Mouse (Mus musculus): Measurements from ENCODE around the gene Sh3pxd2a. TPM values are rescaled to one million over a fixed set of nuclear protein-coding genes. Genes with fewer than 3 reads are reported as not detected.

The Sh3pxd2a gene
- polyA plus RNA-seq, 1 experiment from 2014 or later: 8.8 TPM

DNA sequence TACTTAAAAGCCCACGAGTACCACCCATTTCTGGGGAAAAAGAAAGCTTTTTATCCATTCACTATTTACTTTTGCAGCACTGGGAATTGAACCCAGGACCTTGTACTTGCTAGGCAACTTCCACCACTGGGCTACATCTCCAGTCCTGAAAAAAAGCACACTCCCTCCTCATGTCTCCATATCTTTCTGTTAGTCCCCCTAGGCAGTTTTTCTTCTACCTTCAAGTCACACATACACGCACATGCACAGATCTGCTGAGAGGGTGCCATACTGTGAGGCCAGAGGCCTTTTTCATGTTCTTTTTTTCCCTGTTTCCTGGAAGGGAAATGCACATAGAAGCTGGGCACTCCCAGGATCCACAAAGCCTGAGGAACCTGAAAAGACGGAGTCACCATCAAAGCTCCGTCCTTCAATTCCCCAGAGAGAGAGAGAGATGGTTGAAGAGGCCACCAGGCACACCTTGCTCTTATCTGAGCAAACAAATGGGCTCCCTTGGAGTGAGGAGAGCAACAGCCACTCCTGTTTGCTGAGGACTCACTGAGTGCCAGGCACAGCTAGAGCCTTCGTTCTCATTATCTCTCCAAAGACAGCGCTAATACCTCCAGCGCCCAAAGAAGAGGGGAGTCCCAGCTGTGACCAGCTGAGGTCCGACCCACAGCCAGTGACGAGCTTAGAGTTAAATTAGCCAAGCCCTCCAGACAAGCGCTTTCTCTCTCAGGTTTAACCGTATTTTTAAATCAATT lies 32.8 kb downstream of the Sh3pxd2a start:
- Histone ChIP-seq H3K4me2 (ENCODE audit: low read length) (no peak overlapping the region), H3K9ac (ENCODE audit: low read length) (no peak overlapping the region), H3K36me3 (ENCODE audit: control insufficient read depth, insufficient read depth, low read length) (no peaks in the 10 kb centered on the region), H3K4me1 (replicated peaks; ENCODE audit: control insufficient read depth, insufficient read depth, low read length) (peaks cover 28% of the 10 kb centered on the region), H3K4me3 (ENCODE audit: low read depth, low read length) (no peak overlapping the region), H3K27me3 (replicated peaks; ENCODE audit: control insufficient read depth, insufficient read depth, low read length) (no peaks in the 10 kb centered on the region), H3K9me3 (ENCODE audit: control insufficient read depth, low read length) (no peaks in the 10 kb centered on the region), H3K27ac (ENCODE audit: low read depth) (peak overlapping the region; percentile 18)
- DNase-seq (ENCODE audit: low spot score) (no peak), ATAC-seq (replicated peaks; ENCODE audit: low FRiP score, low TSS enrichment, low read depth) (peak; percentile 77)
- 62% methylated on average over 11 of the region's 11 CpGs for WGBS

DNA sequence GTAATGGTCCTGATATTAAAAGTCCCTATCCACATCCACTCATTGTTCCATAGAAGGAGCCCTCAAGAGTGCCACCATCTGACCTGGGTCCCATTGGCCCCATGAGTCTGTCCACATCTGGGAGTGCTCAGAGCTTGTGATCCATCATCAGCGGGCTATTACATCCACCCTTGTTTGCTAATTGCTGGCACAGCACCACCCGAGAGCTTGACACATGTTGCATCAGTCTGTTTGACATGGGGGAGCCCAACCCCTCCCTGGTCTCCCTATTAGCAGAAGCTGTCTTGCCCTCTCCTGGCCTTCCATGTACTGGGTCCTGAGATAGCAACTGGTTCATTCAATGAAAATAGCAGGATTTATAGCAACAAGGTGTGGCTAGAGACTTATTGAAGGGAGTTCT lies 34.0 kb downstream of the Sh3pxd2a start:
- H3K4me2 ChIP-seq (ENCODE audit: low read length): no peak overlapping the region
- no peaks in the 10 kb centered on the region for H3K27me3 ChIP-seq (replicated peaks; ENCODE audit: control insufficient read depth, insufficient read depth, low read length)
- no peak overlapping the region for H3K27ac ChIP-seq (ENCODE audit: low read depth)
- no peak overlapping the region for H3K9ac ChIP-seq (ENCODE audit: low read length)
- peaks cover 28% of the 10 kb centered on the region for H3K4me1 ChIP-seq (replicated peaks; ENCODE audit: control insufficient read depth, insufficient read depth, low read length)
- ATAC-seq (replicated peaks; ENCODE audit: low FRiP score, low TSS enrichment, low read depth) (no peak), DNase-seq (ENCODE audit: low spot score) (no peak)
- 89% methylated on average over 2 of the region's 2 CpGs for WGBS
- H3K36me3 ChIP-seq (ENCODE audit: control insufficient read depth, insufficient read depth, low read length): no peaks in the 10 kb centered on the region
- no peaks in the 10 kb centered on the region for H3K9me3 ChIP-seq (ENCODE audit: control insufficient read depth, low read length)
- H3K4me3 ChIP-seq (ENCODE audit: low read depth, low read length): no peak overlapping the region

DNA sequence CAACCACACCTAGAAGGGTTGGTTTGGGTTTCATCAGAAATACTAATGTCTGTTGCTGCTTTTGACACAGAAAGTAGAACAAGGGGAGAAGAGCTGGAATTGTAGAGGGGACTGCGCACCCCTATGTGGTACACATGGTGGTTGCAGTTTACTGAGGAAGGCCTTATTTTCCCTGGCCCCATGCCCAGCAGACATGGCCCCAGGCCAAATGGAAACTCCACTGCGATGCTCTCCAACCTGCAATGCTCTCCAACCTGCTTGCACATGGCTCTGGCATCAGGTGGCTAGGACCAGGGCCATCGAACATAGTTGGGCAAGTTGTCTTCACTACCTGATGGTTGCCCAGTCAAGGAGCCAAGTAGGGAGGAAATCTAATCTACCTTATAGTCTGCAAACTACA lies 35.0 kb downstream of the Sh3pxd2a start:
- Histone ChIP-seq H3K27ac (ENCODE audit: low read depth) (peak overlapping the region; percentile 47; the same call in 1 of the 2 replicates), H3K4me3 (ENCODE audit: low read depth, low read length) (no peak overlapping the region), H3K36me3 (ENCODE audit: control insufficient read depth, insufficient read depth, low read length) (no peaks in the 10 kb centered on the region), H3K9ac (ENCODE audit: low read length) (no peak overlapping the region), H3K4me1 (replicated peaks; ENCODE audit: control insufficient read depth, insufficient read depth, low read length) (peaks cover 28% of the 10 kb centered on the region), H3K27me3 (replicated peaks; ENCODE audit: control insufficient read depth, insufficient read depth, low read length) (no peaks in the 10 kb centered on the region), H3K4me2 (ENCODE audit: low read length) (no peak overlapping the region), H3K9me3 (ENCODE audit: control insufficient read depth, low read length) (no peaks in the 10 kb centered on the region)
- DNase-seq (ENCODE audit: low spot score): no peak
- ATAC-seq (replicated peaks; ENCODE audit: low FRiP score, low TSS enrichment, low read depth): no peak
- 69% methylated on average over 3 of the region's 3 CpGs for WGBS

DNA sequence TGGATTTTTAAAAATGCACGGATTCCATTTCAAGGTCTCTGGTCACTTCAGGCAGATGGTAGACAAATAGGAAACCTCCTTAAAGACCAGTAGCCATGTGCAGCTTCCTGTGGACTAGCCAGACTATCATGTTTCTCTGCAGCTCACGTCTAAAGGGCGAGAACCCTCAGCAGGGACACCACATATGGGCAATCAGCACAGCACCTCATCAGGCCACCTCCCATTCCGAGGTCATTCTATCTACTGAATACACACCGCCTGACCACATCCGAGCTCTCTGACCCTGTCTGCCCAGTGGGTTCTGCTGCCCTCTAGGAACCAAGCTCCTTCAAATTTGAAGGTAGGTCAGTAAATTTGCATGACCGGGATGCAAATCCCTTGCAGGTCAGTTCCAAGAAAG lies 35.4 kb downstream of the Sh3pxd2a start:
- ATAC-seq (replicated peaks; ENCODE audit: low FRiP score, low TSS enrichment, low read depth): no peak
- H3K4me2 ChIP-seq (ENCODE audit: low read length): no peak overlapping the region
- 33% methylated on average over 7 of the region's 7 CpGs for WGBS

DNA sequence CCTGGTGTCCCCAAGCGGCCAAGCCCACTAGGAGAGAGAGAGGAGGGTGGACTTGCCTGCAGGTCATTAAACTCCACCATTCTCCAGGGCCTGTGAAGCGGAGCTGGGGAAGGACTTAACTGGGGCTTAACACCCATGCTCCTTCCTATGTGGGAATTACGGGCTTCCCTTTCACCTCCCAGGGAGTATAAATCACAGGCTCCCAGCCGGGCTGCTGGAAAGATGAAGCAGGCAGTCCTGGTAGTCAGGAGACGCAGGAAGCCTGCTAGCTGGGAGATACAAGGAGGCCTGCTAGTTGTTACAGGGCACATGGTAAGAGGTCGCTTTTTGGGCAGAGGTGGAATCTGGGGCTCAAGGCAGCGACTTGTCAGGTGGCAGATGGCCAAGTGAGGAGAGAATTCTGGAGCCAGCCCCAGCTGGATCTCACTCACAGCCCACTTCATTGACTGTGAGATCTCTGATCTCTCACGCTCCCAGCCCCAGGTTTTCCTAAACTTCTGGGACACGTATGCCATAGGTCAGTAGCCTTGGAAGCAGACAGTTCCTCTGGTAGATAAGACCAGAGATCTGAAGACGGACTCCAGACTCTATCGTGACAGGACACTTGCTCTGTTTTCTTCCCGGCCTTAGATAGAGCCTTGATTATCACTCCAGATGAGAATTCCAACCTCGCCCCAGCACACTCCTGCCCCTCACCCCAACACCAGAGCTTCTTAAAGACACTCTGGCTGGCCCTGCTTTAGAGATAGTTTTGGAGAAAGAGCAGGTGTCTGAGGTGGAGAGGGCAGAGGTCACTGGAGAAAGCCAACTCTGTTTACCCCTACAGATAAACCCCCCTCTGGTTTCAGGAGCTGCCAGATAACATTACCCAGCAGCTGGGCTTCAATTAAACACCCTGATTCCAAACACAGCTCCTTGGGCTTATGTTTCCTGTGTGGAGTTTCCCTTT lies 36.1 kb downstream of the Sh3pxd2a start:
- H3K36me3 ChIP-seq (ENCODE audit: control insufficient read depth, insufficient read depth, low read length): no peaks in the 10 kb centered on the region; the same call in 1 of the 2 replicates
- H3K9me3 ChIP-seq (ENCODE audit: control insufficient read depth, low read length): no peaks in the 10 kb centered on the region
- 18% methylated on average over 13 of the region's 13 CpGs for WGBS
- DNase-seq (ENCODE audit: low spot score) (peak; percentile 75), ATAC-seq (replicated peaks; ENCODE audit: low FRiP score, low TSS enrichment, low read depth) (no peak)
- peak overlapping the region; percentile 47; the same call in 1 of the 2 replicates for H3K27ac ChIP-seq (ENCODE audit: low read depth)
- H3K27me3 ChIP-seq (replicated peaks; ENCODE audit: control insufficient read depth, insufficient read depth, low read length): no peaks in the 10 kb centered on the region
- H3K4me3 ChIP-seq (ENCODE audit: low read depth, low read length): no peak overlapping the region
- H3K9ac ChIP-seq (ENCODE audit: low read length): no peak overlapping the region
- peaks cover 34% of the 10 kb centered on the region for H3K4me1 ChIP-seq (replicated peaks; ENCODE audit: control insufficient read depth, insufficient read depth, low read length)
- no peak overlapping the region for H3K4me2 ChIP-seq (ENCODE audit: low read length)

More for the DNA sequence above, 35.4 kb downstream of the Sh3pxd2a start:
- DNase-seq (ENCODE audit: low spot score): no peak
- Histone ChIP-seq H3K36me3 (ENCODE audit: control insufficient read depth, insufficient read depth, low read length) (no peaks in the 10 kb centered on the region; the same call in 1 of the 2 replicates), H3K4me3 (ENCODE audit: low read depth, low read length) (no peak overlapping the region), H3K9ac (ENCODE audit: low read length) (no peak overlapping the region), H3K27ac (ENCODE audit: low read depth) (peak overlapping the region; percentile 47; the same call in 1 of the 2 replicates), H3K27me3 (replicated peaks; ENCODE audit: control insufficient read depth, insufficient read depth, low read length) (no peaks in the 10 kb centered on the region), H3K4me1 (replicated peaks; ENCODE audit: control insufficient read depth, insufficient read depth, low read length) (peaks cover 28% of the 10 kb centered on the region), H3K9me3 (ENCODE audit: control insufficient read depth, low read length) (no peaks in the 10 kb centered on the region)

DNA sequence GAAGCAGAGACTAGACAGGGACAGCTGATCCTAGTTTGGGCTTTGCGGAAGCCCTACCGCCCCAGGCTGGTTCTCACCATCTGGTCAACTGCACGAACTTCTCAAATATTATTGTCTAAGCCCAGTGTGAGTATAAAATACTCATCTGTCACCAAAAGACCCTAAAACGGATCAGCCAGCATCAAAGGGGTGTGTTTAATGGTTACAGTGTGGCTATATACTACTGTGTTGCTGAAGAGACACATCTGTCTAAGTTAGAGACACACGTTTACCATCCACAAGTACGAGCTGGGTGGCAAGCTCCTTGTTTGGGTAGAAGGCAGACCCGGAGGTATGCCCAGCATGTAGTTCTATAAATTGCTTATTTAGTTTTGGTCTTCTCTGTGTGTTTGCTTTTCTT lies 40.6 kb downstream of the Sh3pxd2a start:
- H3K4me1 ChIP-seq (replicated peaks; ENCODE audit: control insufficient read depth, insufficient read depth, low read length): peaks cover 40% of the 10 kb centered on the region
- H3K4me2 ChIP-seq (ENCODE audit: low read length): no peak overlapping the region
- H3K27ac ChIP-seq (ENCODE audit: low read depth): no peak overlapping the region
- no peak overlapping the region for H3K4me3 ChIP-seq (ENCODE audit: low read depth, low read length)
- no peaks in the 10 kb centered on the region for H3K27me3 ChIP-seq (replicated peaks; ENCODE audit: control insufficient read depth, insufficient read depth, low read length)
- WGBS: 62% methylated on average over 7 of the region's 7 CpGs
- H3K36me3 ChIP-seq (ENCODE audit: control insufficient read depth, insufficient read depth, low read length): no peaks in the 10 kb centered on the region; the same call in 1 of the 2 replicates
- ATAC-seq (replicated peaks; ENCODE audit: low FRiP score, low TSS enrichment, low read depth) (no peak), DNase-seq (ENCODE audit: low spot score) (no peak)
- H3K9me3 ChIP-seq (ENCODE audit: control insufficient read depth, low read length): no peaks in the 10 kb centered on the region
- H3K9ac ChIP-seq (ENCODE audit: low read length): no peak overlapping the region

DNA sequence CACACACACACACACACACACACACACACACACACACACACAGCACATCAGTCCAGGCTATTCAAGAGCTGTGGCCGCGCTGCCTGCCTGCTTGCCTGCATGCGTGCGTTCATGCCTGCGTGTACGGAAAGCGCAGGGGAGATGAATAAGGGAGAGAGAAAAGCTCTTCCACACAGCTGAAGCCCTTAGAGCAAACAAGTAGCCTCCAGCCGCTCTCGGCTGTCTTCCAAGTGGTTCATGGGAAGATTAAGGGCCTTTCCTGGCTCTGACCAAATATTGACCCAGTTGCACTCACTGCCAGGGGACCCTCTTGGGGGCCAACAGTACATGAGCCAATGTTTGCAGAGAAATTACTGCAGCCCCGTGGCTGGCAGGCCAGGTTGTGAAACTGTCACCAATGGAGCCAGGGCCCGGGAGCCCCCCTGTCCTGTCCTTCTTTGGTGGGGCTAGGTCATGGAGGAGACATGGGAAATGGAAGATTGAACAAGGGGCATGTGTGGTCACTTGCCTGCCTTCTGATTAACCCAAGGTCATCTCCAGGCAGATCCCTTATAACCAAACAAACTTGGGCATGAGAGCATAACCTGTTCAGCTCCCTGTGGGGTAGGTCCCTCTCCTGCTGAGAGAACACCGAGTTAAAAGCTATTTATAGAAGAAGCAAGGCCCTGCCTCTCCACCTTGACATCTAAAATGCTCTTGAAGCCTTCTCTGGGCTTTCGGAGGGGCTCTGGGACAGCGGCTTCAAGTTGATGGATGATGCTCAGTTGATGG lies 42.9 kb downstream of the Sh3pxd2a start:
- H3K27me3 ChIP-seq (replicated peaks; ENCODE audit: control insufficient read depth, insufficient read depth, low read length): no peaks in the 10 kb centered on the region
- ATAC-seq (replicated peaks; ENCODE audit: low FRiP score, low TSS enrichment, low read depth) (peak; percentile 51), DNase-seq (ENCODE audit: low spot score) (peak; percentile 68)
- H3K9ac ChIP-seq (ENCODE audit: low read length): no peak overlapping the region
- H3K4me1 ChIP-seq (replicated peaks; ENCODE audit: control insufficient read depth, insufficient read depth, low read length): peaks cover 24% of the 10 kb centered on the region
- no peaks in the 10 kb centered on the region for H3K9me3 ChIP-seq (ENCODE audit: control insufficient read depth, low read length)
- no peaks in the 10 kb centered on the region; the same call in 1 of the 2 replicates for H3K36me3 ChIP-seq (ENCODE audit: control insufficient read depth, insufficient read depth, low read length)
- WGBS: 24% methylated on average over 14 of the region's 14 CpGs
- H3K4me2 ChIP-seq (ENCODE audit: low read length): peak overlapping the region; percentile 18; the same call in 1 of the 2 replicates
- no peak overlapping the region for H3K4me3 ChIP-seq (ENCODE audit: low read depth, low read length)
- H3K27ac ChIP-seq (ENCODE audit: low read depth): peak overlapping the region; percentile 59

DNA sequence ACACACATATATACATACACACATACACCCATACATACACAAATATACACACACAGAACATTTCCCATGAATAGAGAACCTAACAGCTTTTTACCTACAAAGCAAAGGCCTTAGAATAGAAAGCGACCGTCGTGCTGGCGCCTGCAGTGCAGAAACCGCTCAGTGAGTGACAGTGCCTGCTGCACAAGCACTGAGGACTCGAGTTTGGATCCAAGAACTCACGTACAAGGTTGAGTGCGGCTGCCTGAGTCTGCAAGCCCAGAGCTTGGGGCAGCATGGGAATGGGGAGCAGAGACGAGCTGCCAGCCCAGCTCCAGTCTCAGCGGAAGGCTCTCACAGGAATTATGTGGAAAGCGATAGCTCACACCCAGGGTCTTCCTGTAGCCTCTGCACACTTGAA lies 43.7 kb downstream of the Sh3pxd2a start:
- no peak for DNase-seq (ENCODE audit: low spot score)
- Histone ChIP-seq H3K4me2 (ENCODE audit: low read length) (peak overlapping the region; percentile 18; the same call in 1 of the 2 replicates), H3K4me1 (replicated peaks; ENCODE audit: control insufficient read depth, insufficient read depth, low read length) (peaks cover 24% of the 10 kb centered on the region), H3K36me3 (ENCODE audit: control insufficient read depth, insufficient read depth, low read length) (no peaks in the 10 kb centered on the region; the same call in 1 of the 2 replicates), H3K4me3 (ENCODE audit: low read depth, low read length) (no peak overlapping the region), H3K9me3 (ENCODE audit: control insufficient read depth, low read length) (no peaks in the 10 kb centered on the region), H3K9ac (ENCODE audit: low read length) (no peak overlapping the region), H3K27me3 (replicated peaks; ENCODE audit: control insufficient read depth, insufficient read depth, low read length) (no peaks in the 10 kb centered on the region), H3K27ac (ENCODE audit: low read depth) (no peak overlapping the region)
- WGBS: 66% methylated on average over 11 of the region's 11 CpGs
- ATAC-seq (replicated peaks; ENCODE audit: low FRiP score, low TSS enrichment, low read depth): no peak

Measured in intestine, embryonic 14.5 days (tissue).